Mouse (Mus musculus) limb, embryonic 14.5 days (tissue): ENCODE results near the gene Thbd. TPM values are rescaled to one million over a fixed set of nuclear protein-coding genes. Genes with fewer than 3 reads are reported as not detected.

Experiments
- ATAC-seq: fragments of 200-750 bp; cut with Nextera tagmentation; 2 replicates; pipeline ENCODE4 v1.8.0; 2017; ENCODE audit warnings: low read depth, moderate number of reproducible peaks, moderate TSS enrichment; ENCODE audit not compliant: low FRiP score
- DNase-seq: peaks from one replicate; pipeline ENCODE4 v3.0.0-alpha.2; 2015; ENCODE audit warnings: low spot score
- H3K27ac ChIP-seq: fragments of 300-500 bp; sonication (generic); replicated peaks from 2 replicates; pipeline ENCODE4 v1.5.1; 2014; ENCODE audit warnings: low read depth, mild to moderate bottlenecking, low read length, moderate library complexity, mixed read lengths
- H3K27me3 ChIP-seq: fragments of 300-500 bp; sonication (generic); 2 replicates; pipeline ENCODE4 v1.6.1; 2014; ENCODE audit warnings: low read length, mixed read lengths; ENCODE audit not compliant: control insufficient read depth, insufficient read depth
- H3K36me3 ChIP-seq: fragments of 300-500 bp; sonication (generic); 2 replicates; pipeline ENCODE4 v1.6.1; 2014; ENCODE audit warnings: mild to moderate bottlenecking, low read length, moderate library complexity, mixed read lengths; ENCODE audit not compliant: control insufficient read depth, insufficient read depth
- H3K4me1 ChIP-seq: fragments of 300-500 bp; sonication (generic); 2 replicates; pipeline ENCODE4 v1.6.1; 2014; ENCODE audit warnings: antibody characterized with exemption, low read length, mixed read lengths; ENCODE audit not compliant: control insufficient read depth, insufficient read depth
- H3K4me2 ChIP-seq: fragments of 300-500 bp; sonication (generic); replicated peaks from 2 replicates; pipeline ENCODE4 v1.6.1; 2014; ENCODE audit warnings: low read depth, mild to moderate bottlenecking, low read length, moderate library complexity; ENCODE audit not compliant: severe bottlenecking
- H3K4me3 ChIP-seq: fragments of 300-500 bp; sonication (generic); replicated peaks from 2 replicates; pipeline ENCODE4 v1.5.1; 2014; ENCODE audit warnings: low read length
- H3K9ac ChIP-seq: fragments of 300-500 bp; sonication (generic); 2 replicates; pipeline ENCODE4 v1.6.1; 2014; ENCODE audit warnings: mild to moderate bottlenecking, low read depth, low read length, moderate library complexity; ENCODE audit not compliant: severe bottlenecking
- H3K9me3 ChIP-seq: fragments of 300-500 bp; sonication (generic); 2 replicates; pipeline ENCODE4 v1.6.1; 2016; ENCODE audit warnings: low read length; ENCODE audit not compliant: control insufficient read depth
- POLR2A ChIP-seq: fragments of 200-500 bp; IDR thresholded peaks from 2 replicates; pipeline ENCODE4 v1.8.0; 2012; ENCODE audit warnings: inconsistent platforms, mild to moderate bottlenecking, moderate library complexity, borderline replicate concordance; ENCODE audit not compliant: insufficient read depth, insufficient read length; ENCODE audit errors: extremely low read depth
- WGBS: fragments of 180-500 bp; shearing (Covaris S2); extraction: QIAGEN DNeasy Blood & Tissue Kit; methylation state at CpG from one replicate; pipeline ENCODE4 v1.1.7; 2014; 5-methylcytosine and 5-hydroxymethylcytosine counted together
- polyA plus RNA-seq, 2 experiments: library from polyadenylated mRNA; depleted of rRNA in 1 of 2; stranded (reverse) in 1 of 2; unstranded in 1 of 2; fragments of >200 nt; fragmentation: Nextera tagmentation in 1 of 2; extraction: Ambion mirVana in 1 of 2; gene quantifications; 2 replicates each; pipeline versions ENCODE4 v1.2.1 to v1.2.3; 2012 to 2014

The Thbd gene
- polyA plus RNA-seq, 2 experiments = 15.1 to 20.2 TPM

- Histone ChIP-seq H3K4me3 (peak overlapping the region; percentile 44), H3K4me1 (0 out of 2 replicates have a peak, but pooled peaks cover 12% of the 10 kb centered on the region), H3K4me2 (peak overlapping the region; percentile 77), H3K9me3 (no peaks in the 10 kb centered on the region), H3K27ac (no peak overlapping the region), H3K9ac (peak overlapping the region; percentile 28), H3K36me3 (no peaks in the 10 kb centered on the region), H3K27me3 (peaks cover 47% of the 10 kb centered on the region)
- TF ChIP-seq POLR2A = no peak
- no peak for ATAC-seq
- WGBS = 15% methylated on average over 34 of the region's 34 CpGs
- DNase-seq = no peak
Measured at GRCm38 (mm10) chr2:148406160-148406970, 1.6 kb downstream of the Thbd start.

DNA sequence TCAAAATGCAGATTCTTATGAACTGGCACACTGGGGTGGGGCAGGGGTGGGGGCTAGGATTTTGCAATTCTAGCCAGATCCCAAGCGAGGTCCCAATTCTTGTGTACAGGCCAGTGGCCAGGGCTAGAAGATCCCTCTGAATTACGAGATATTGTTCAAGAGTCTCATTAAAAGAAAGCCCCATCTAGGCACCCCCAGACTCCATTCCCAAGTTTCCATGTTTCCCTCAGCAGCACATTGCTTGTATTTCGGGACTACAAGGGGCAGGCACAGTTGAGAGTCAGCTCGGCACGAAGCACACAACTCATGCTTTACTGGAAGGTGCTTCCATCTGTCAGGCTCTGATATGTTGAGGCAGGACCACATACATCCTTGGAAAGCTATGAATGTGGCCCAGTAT is 3.1 kb downstream of the Thbd start:
- peak overlapping the region; percentile 20; the same call in 1 of the 2 replicates for H3K4me2 ChIP-seq
- H3K4me1 ChIP-seq = 0 out of 2 replicates have a peak, but pooled peaks cover 12% of the 10 kb centered on the region
- 72% methylated on average over 5 of the region's 5 CpGs for WGBS
- TF ChIP-seq POLR2A = no peak
- DNase-seq (no peak), ATAC-seq (no peak)
- no peak overlapping the region for H3K27ac ChIP-seq
- peaks cover 47% of the 10 kb centered on the region for H3K27me3 ChIP-seq
- 0 out of 2 replicates have a peak overlapping the region, but pooled peaks have one; percentile 3 for H3K4me3 ChIP-seq
- no peak overlapping the region for H3K9ac ChIP-seq
- H3K36me3 ChIP-seq = no peaks in the 10 kb centered on the region
- H3K9me3 ChIP-seq = no peaks in the 10 kb centered on the region

- no peak for TF ChIP-seq POLR2A
- DNase-seq (no peak), ATAC-seq (no peak)
- H3K36me3 ChIP-seq = no peaks in the 10 kb centered on the region
- peaks cover 15% of the 10 kb centered on the region for H3K4me1 ChIP-seq
- H3K4me3 ChIP-seq = no peak overlapping the region
- WGBS = 88% methylated on average over 1 of the region's 1 CpGs
- no peak overlapping the region for H3K9ac ChIP-seq
- H3K27ac ChIP-seq = no peak overlapping the region
- H3K9me3 ChIP-seq = no peaks in the 10 kb centered on the region
- H3K4me2 ChIP-seq = no peak overlapping the region
- H3K27me3 ChIP-seq = peaks cover 31% of the 10 kb centered on the region
Measured at GRCm38 (mm10) chr2:148402227-148402626, 5.8 kb downstream of the Thbd start.

- H3K4me3 ChIP-seq = no peak overlapping the region
- H3K9ac ChIP-seq = no peak overlapping the region
- 91% methylated on average over 5 of the region's 5 CpGs for WGBS
- DNase-seq (no peak), ATAC-seq (no peak)
- H3K4me1 ChIP-seq = peaks cover 15% of the 10 kb centered on the region
- H3K36me3 ChIP-seq = no peaks in the 10 kb centered on the region
- H3K9me3 ChIP-seq = no peaks in the 10 kb centered on the region
- H3K27me3 ChIP-seq = peaks cover 25% of the 10 kb centered on the region; the same call in 1 of the 2 replicates
- no peak overlapping the region for H3K4me2 ChIP-seq
- H3K27ac ChIP-seq = no peak overlapping the region
- TF ChIP-seq POLR2A = no peak
Measured at GRCm38 (mm10) chr2:148398901-148399685, 8.9 kb downstream of the Thbd start.

DNA sequence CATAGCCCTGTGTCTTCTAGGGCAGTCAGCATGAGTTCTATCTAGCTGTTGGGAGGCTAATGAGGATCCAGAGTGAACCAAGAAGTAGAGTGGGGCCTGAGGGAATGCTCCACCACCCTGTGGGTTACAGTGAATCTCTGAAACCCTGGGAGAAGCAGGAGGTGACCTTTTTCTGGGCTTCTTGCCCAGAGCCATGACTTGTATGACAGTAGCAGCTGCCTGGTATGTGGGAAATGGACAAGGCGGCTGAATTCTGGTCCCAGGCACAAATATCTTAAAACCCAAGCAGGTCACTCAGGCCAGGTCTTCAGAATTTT is 10.2 kb downstream of the Thbd start:
- Histone ChIP-seq H3K27me3 (peaks cover 18% of the 10 kb centered on the region; the same call in 1 of the 2 replicates), H3K27ac (no peak overlapping the region), H3K4me1 (peaks cover 15% of the 10 kb centered on the region), H3K9ac (no peak overlapping the region), H3K36me3 (no peaks in the 10 kb centered on the region), H3K4me2 (peak overlapping the region; percentile 29), H3K4me3 (no peak overlapping the region), H3K9me3 (no peaks in the 10 kb centered on the region)
- no peak for TF ChIP-seq POLR2A
- 100% methylated on average over 1 of the region's 1 CpGs for WGBS
- DNase-seq = no peak
- no peak for ATAC-seq
